Mouse (Mus musculus): ENCODE measurements around the gene Coq8a.

- TF ChIP-seq CTCF (IDR thresholded peaks at IDR 0.05; ENCODE audit: extremely low read depth, insufficient read length, insufficient replicate concordance, low read depth, low read length) (no peak), POLR2A (IDR thresholded peaks at IDR 0.05; ENCODE audit: low read depth, low read length) (no peak)
These were observed 32.3 kb upstream of the Coq8a start for GRCm38 (mm10) chr1:180231729-180232128.
